Mouse (Mus musculus): ENCODE measurements around the gene Pitpnm2. TPM values are rescaled to one million over a fixed set of nuclear protein-coding genes. Genes with fewer than 3 reads are reported as not detected.

Pitpnm2 gene
- polyA plus RNA-seq, 1 experiment = not detected

DNA sequence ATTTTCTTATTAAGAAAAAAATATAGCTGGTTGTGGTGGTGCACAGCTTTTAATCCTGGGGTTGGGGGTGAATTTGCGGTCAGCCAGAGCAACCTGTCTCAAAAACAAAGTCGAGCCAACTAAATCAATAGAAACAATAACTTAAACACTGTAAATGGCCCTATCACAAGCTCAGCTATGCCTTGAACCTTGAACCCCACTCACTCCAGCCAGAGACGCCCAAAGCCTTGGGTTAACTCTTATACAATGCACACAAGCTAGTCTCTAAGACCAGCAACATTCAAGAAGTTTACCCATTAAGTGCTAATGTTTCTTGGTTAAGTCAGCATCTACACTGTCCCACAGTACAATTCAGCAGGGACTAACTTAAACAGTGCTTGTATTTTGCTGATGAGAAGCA is 179.9 kb downstream of the Pitpnm2 start:
- no peak overlapping the region for H3K4me3 ChIP-seq (ENCODE audit: insufficient read depth, low read depth, low read length)
- 79% methylated on average over 3 of the region's 3 CpGs for WGBS
- no peak overlapping the region for H3K27ac ChIP-seq (ENCODE audit: insufficient read depth, low read depth, low read length)
- TF ChIP-seq POLR2A (IDR thresholded peaks at IDR 0.05; ENCODE audit: insufficient read depth, low read depth, low read length) = no peak
- TF ChIP-seq CTCF (IDR thresholded peaks at IDR 0.05; ENCODE audit: insufficient read depth, low read depth, low read length) = no peak
- no peaks in the 10 kb centered on the region for H3K4me1 ChIP-seq (ENCODE audit: control insufficient read depth, insufficient read depth, low read length)

Other genes starting within 250 kb of the Pitpnm2 start
- gene Vps37b, start 217.5 kb downstream of the Pitpnm2 start, polyA plus RNA-seq (2012; ENCODE audit: insufficient read depth, insufficient read length, low replicate concordance, missing spikeins) = not detected in 2 replicates
- gene Abcb9, start 154.0 kb downstream of the Pitpnm2 start, polyA plus RNA-seq (2012; ENCODE audit: insufficient read depth, insufficient read length, low replicate concordance, missing spikeins) = not detected in 2 replicates
- not detected in 2 replicates for gene Ogfod2, start 137.5 kb downstream of the Pitpnm2 start, polyA plus RNA-seq (2012; ENCODE audit: insufficient read depth, insufficient read length, low replicate concordance, missing spikeins)
- not detected in 2 replicates for gene Arl6ip4, start 133.7 kb downstream of the Pitpnm2 start, polyA plus RNA-seq (2012; ENCODE audit: insufficient read depth, insufficient read length, low replicate concordance, missing spikeins)
- not detected in 2 replicates for gene Mphosph9, start 78.2 kb upstream of the Pitpnm2 start, polyA plus RNA-seq (2012; ENCODE audit: insufficient read depth, insufficient read length, low replicate concordance, missing spikeins)
- not detected in 2 replicates for gene 2810006K23Rik, start 78.3 kb upstream of the Pitpnm2 start, polyA plus RNA-seq (2012; ENCODE audit: insufficient read depth, insufficient read length, low replicate concordance, missing spikeins)
- gene Cdk2ap1, start 113.3 kb upstream of the Pitpnm2 start, polyA plus RNA-seq (2012; ENCODE audit: insufficient read depth, insufficient read length, low replicate concordance, missing spikeins) = not detected in 2 replicates
- 263 and 488 TPM in 2 replicates for gene Sbno1, start 176.2 kb upstream of the Pitpnm2 start, polyA plus RNA-seq (2012; ENCODE audit: insufficient read depth, insufficient read length, low replicate concordance, missing spikeins)
- gene Kmt5a, start 190.2 kb upstream of the Pitpnm2 start, polyA plus RNA-seq (2012; ENCODE audit: insufficient read depth, insufficient read length, low replicate concordance, missing spikeins) = 371 TPM in 1 of 2 replicates, not detected in the other
- not detected in 2 replicates for gene Rilpl2, start 228.6 kb upstream of the Pitpnm2 start, polyA plus RNA-seq (2012; ENCODE audit: insufficient read depth, insufficient read length, low replicate concordance, missing spikeins)
- not detected in 2 replicates for gene Snrnp35, start 233.4 kb upstream of the Pitpnm2 start, polyA plus RNA-seq (2012; ENCODE audit: insufficient read depth, insufficient read length, low replicate concordance, missing spikeins)